Mouse (Mus musculus): Measurements from ENCODE around the gene Prss30. TPM values are rescaled to one million over a fixed set of nuclear protein-coding genes. Genes with fewer than 3 reads are reported as not detected.

Gene Prss30
- total RNA-seq, 1 experiment = not detected

- TF ChIP-seq HCFC1 (IDR thresholded peaks at IDR 0.05; ENCODE audit: borderline replicate concordance, insufficient read depth, low read length) = no peak
- TF ChIP-seq CHD2 (IDR thresholded peaks at IDR 0.05; ENCODE audit: low read depth, low read length) = no peak
- peak; percentile 87 for TF ChIP-seq ZNF384 (IDR thresholded peaks at IDR 0.05; ENCODE audit: low read depth, low read length)
- TF ChIP-seq MAFK (IDR thresholded peaks at IDR 0.05; ENCODE audit: insufficient read depth, low read depth, low read length) = no peak
- no peak for TF ChIP-seq ZC3H11A (IDR thresholded peaks at IDR 0.05; ENCODE audit: borderline replicate concordance, low read depth, low read length)
- Histone ChIP-seq H3K27ac (ENCODE audit: insufficient read depth, low read depth, low read length, poor library complexity, severe bottlenecking) (no peak overlapping the region), H3K9ac (ENCODE audit: insufficient read depth, low read depth, low read length, poor library complexity, severe bottlenecking) (no peak overlapping the region), H3K9me3 (ENCODE audit: control insufficient read depth, insufficient read depth, low read depth, low read length) (no peaks in the 10 kb centered on the region), H3K36me3 (ENCODE audit: control insufficient read depth, insufficient read depth, low read length, poor library complexity, severe bottlenecking) (no peaks in the 10 kb centered on the region), H3K4me3 (ENCODE audit: insufficient read depth in 1 of 2, low read depth in 1 of 2, low read length in 2 of 2, poor library complexity in 1 of 2, severe bottlenecking in 1 of 2) (peak overlapping the region; percentile 14 to 19; a peak in 2 of 4 replicates), H3K4me1 (ENCODE audit: control insufficient read depth in 2 of 2, insufficient read depth in 2 of 2, low read length in 2 of 2, poor library complexity in 1 of 2) (peaks cover 0 to 22% of the 10 kb centered on the region in 2 experiments; a peak in 2 of 4 replicates)
- in situ Hi-C loops (cut with MboI; ENCODE audit: low sequenced_read_pairs in 2 of 2, unreplicated experiment in 2 of 2) = no loop called here
- peak; percentile 96 for DNase-seq (ENCODE audit: low read depth, low spot score)
Measured at GRCm38 (mm10) chr17:23993559-23994428, 13.4 kb upstream of the Prss30 start.

GRCm38 (mm10) chr17:23992789-23993553 lies 12.6 kb upstream of the Prss30 start:
- Histone ChIP-seq H3K9ac (ENCODE audit: insufficient read depth, low read depth, low read length, poor library complexity, severe bottlenecking) (no peak overlapping the region; the same call in 1 of the 2 replicates), H3K9me3 (ENCODE audit: control insufficient read depth, insufficient read depth, low read depth, low read length) (no peaks in the 10 kb centered on the region), H3K27ac (ENCODE audit: insufficient read depth, low read depth, low read length, poor library complexity, severe bottlenecking) (no peak overlapping the region), H3K4me1 (ENCODE audit: control insufficient read depth in 2 of 2, insufficient read depth in 2 of 2, low read length in 2 of 2, poor library complexity in 1 of 2) (peaks cover 0 to 18% of the 10 kb centered on the region in 2 experiments; a peak in 2 of 4 replicates), H3K36me3 (ENCODE audit: control insufficient read depth, insufficient read depth, low read length, poor library complexity, severe bottlenecking) (no peaks in the 10 kb centered on the region), H3K4me3 (ENCODE audit: insufficient read depth in 1 of 2, low read depth in 1 of 2, low read length in 2 of 2, poor library complexity in 1 of 2, severe bottlenecking in 1 of 2) (no peak overlapping the region)
- DNase-seq (ENCODE audit: low read depth, low spot score) = no peak
- in situ Hi-C loops (cut with MboI; ENCODE audit: low sequenced_read_pairs in 2 of 2, unreplicated experiment in 2 of 2) = no loop called here
- TF ChIP-seq ZC3H11A (IDR thresholded peaks at IDR 0.05; ENCODE audit: borderline replicate concordance, low read depth, low read length) = no peak
- no peak for TF ChIP-seq ZNF384 (IDR thresholded peaks at IDR 0.05; ENCODE audit: low read depth, low read length)
- no peak for TF ChIP-seq CHD2 (IDR thresholded peaks at IDR 0.05; ENCODE audit: low read depth, low read length)
- TF ChIP-seq HCFC1 (IDR thresholded peaks at IDR 0.05; ENCODE audit: borderline replicate concordance, insufficient read depth, low read length) = no peak
- TF ChIP-seq MAFK (IDR thresholded peaks at IDR 0.05; ENCODE audit: insufficient read depth, low read depth, low read length) = no peak

GRCm38 (mm10) chr17:23989802-23990201 lies 9.4 kb upstream of the Prss30 start:
- Histone ChIP-seq H3K9me3 (ENCODE audit: control insufficient read depth, insufficient read depth, low read depth, low read length) (no peaks in the 10 kb centered on the region), H3K9ac (ENCODE audit: insufficient read depth, low read depth, low read length, poor library complexity, severe bottlenecking) (no peak overlapping the region), H3K27ac (ENCODE audit: insufficient read depth, low read depth, low read length, poor library complexity, severe bottlenecking) (no peak overlapping the region), H3K4me3 (ENCODE audit: insufficient read depth in 1 of 2, low read depth in 1 of 2, low read length in 2 of 2, poor library complexity in 1 of 2, severe bottlenecking in 1 of 2) (no peak overlapping the region), H3K36me3 (ENCODE audit: control insufficient read depth, insufficient read depth, low read length, poor library complexity, severe bottlenecking) (no peaks in the 10 kb centered on the region), H3K4me1 (ENCODE audit: control insufficient read depth in 2 of 2, insufficient read depth in 2 of 2, low read length in 2 of 2, poor library complexity in 1 of 2) (peaks cover 0 to 14% of the 10 kb centered on the region in 2 experiments; a peak in 2 of 4 replicates)
- no peak for DNase-seq (ENCODE audit: low read depth, low spot score)
- in situ Hi-C loops (cut with MboI; ENCODE audit: low sequenced_read_pairs in 2 of 2, unreplicated experiment in 2 of 2) = no loop called here
- no peak for TF ChIP-seq ZC3H11A (IDR thresholded peaks at IDR 0.05; ENCODE audit: borderline replicate concordance, low read depth, low read length)
- TF ChIP-seq ZNF384 (IDR thresholded peaks at IDR 0.05; ENCODE audit: low read depth, low read length) = no peak
- TF ChIP-seq MAFK (IDR thresholded peaks at IDR 0.05; ENCODE audit: insufficient read depth, low read depth, low read length) = no peak
- TF ChIP-seq HCFC1 (IDR thresholded peaks at IDR 0.05; ENCODE audit: borderline replicate concordance, insufficient read depth, low read length) = no peak
- no peak for TF ChIP-seq CHD2 (IDR thresholded peaks at IDR 0.05; ENCODE audit: low read depth, low read length)

GRCm38 (mm10) chr17:23984989-23985388 lies 4.6 kb upstream of the Prss30 start:
- no peaks in the 10 kb centered on the region for H3K36me3 ChIP-seq (ENCODE audit: control insufficient read depth, insufficient read depth, low read length, poor library complexity, severe bottlenecking)
- H3K9me3 ChIP-seq (ENCODE audit: control insufficient read depth, insufficient read depth, low read depth, low read length) = no peaks in the 10 kb centered on the region
- peaks cover 0 to 6% of the 10 kb centered on the region in 2 experiments; a peak in 1 of 4 replicates for H3K4me1 ChIP-seq (ENCODE audit: control insufficient read depth in 2 of 2, insufficient read depth in 2 of 2, low read length in 2 of 2, poor library complexity in 1 of 2)
- H3K4me3 ChIP-seq (ENCODE audit: insufficient read depth in 1 of 2, low read depth in 1 of 2, low read length in 2 of 2, poor library complexity in 1 of 2, severe bottlenecking in 1 of 2) = no peak overlapping the region
- TF ChIP-seq ZC3H11A (IDR thresholded peaks at IDR 0.05; ENCODE audit: borderline replicate concordance, low read depth, low read length) = no peak
- no peak for TF ChIP-seq HCFC1 (IDR thresholded peaks at IDR 0.05; ENCODE audit: borderline replicate concordance, insufficient read depth, low read length)
- TF ChIP-seq CHD2 (IDR thresholded peaks at IDR 0.05; ENCODE audit: low read depth, low read length) = no peak
- no peak for TF ChIP-seq ZNF384 (IDR thresholded peaks at IDR 0.05; ENCODE audit: low read depth, low read length)
- TF ChIP-seq MAFK (IDR thresholded peaks at IDR 0.05; ENCODE audit: insufficient read depth, low read depth, low read length) = no peak
- in situ Hi-C loops (cut with MboI; ENCODE audit: low sequenced_read_pairs in 2 of 2, unreplicated experiment in 2 of 2) = no loop called here
- no peak for DNase-seq (ENCODE audit: low read depth, low spot score)
- no peak overlapping the region for H3K9ac ChIP-seq (ENCODE audit: insufficient read depth, low read depth, low read length, poor library complexity, severe bottlenecking)
- no peak overlapping the region for H3K27ac ChIP-seq (ENCODE audit: insufficient read depth, low read depth, low read length, poor library complexity, severe bottlenecking)

All from ES-E14 (cell line).